Mouse (Mus musculus) hindbrain, embryonic 10.5 days (tissue): ENCODE measurements around the gene Synpr. TPM values are rescaled to one million over a fixed set of nuclear protein-coding genes. Genes with fewer than 3 reads are reported as not detected.
A peak's percentile ranks its signal among the peaks of the same experiment; 100 is the strongest.

Experiments
- DNase-seq: peaks from one replicate; pipeline ENCODE4 v3.0.0-alpha.2; 2017; ENCODE audit warnings: low spot score
- H3K27ac ChIP-seq: fragments of 300-500 bp; sonication (generic); 2 replicates; pipeline ENCODE4 v1.5.1; 2016; ENCODE audit warnings: mild to moderate bottlenecking, moderate library complexity
- H3K27me3 ChIP-seq: fragments of 300-500 bp; sonication (generic); 2 replicates; pipeline ENCODE4 v1.6.1; 2016; ENCODE audit warnings: mild to moderate bottlenecking; ENCODE audit not compliant: poor library complexity, insufficient read depth, severe bottlenecking
- H3K36me3 ChIP-seq: fragments of 300-500 bp; sonication (generic); 2 replicates; pipeline ENCODE4 v1.6.1; 2016; ENCODE audit warnings: mild to moderate bottlenecking, moderate library complexity
- H3K4me1 ChIP-seq: fragments of 300-500 bp; sonication (generic); replicated peaks from 2 replicates; pipeline ENCODE4 v1.6.1; 2016; ENCODE audit warnings: mild to moderate bottlenecking
- H3K4me3 ChIP-seq: fragments of 300-500 bp; sonication (generic); 2 replicates; pipeline ENCODE4 v1.5.1; 2016; ENCODE audit warnings: mild to moderate bottlenecking, moderate library complexity
- H3K9me3 ChIP-seq: fragments of 300-500 bp; sonication (generic); 2 replicates; pipeline ENCODE4 v1.6.1; 2016; ENCODE audit warnings: mild to moderate bottlenecking, moderate library complexity
- WGBS: fragments of 180-500 bp; shearing (Covaris S2); methylation state at CpG from one replicate; pipeline ENCODE4 v1.1.7; 2016; 5-methylcytosine and 5-hydroxymethylcytosine counted together
- polyA plus RNA-seq: library from polyadenylated mRNA; unstranded; fragments of >200 nt; fragmentation: Nextera tagmentation; extraction: Ambion mirVana; gene quantifications from 2 replicates; pipeline ENCODE4 v1.2.1, GENCODE M21; 2016

The Synpr gene
- polyA plus RNA-seq, 1 experiment from 2014 or later: 5.7 TPM

- no peak for DNase-seq
- H3K4me3 ChIP-seq: no peak overlapping the region
- no peak overlapping the region for H3K27ac ChIP-seq
- H3K36me3 ChIP-seq: no peaks in the 10 kb centered on the region
- no peaks in the 10 kb centered on the region for H3K9me3 ChIP-seq
- no peaks in the 10 kb centered on the region for H3K27me3 ChIP-seq
- 82% methylated on average over 1 of the region's 1 CpGs for WGBS
- no peaks in the 10 kb centered on the region for H3K4me1 ChIP-seq
These were observed 193.2 kb downstream of the Synpr start for GRCm38 (mm10) chr14:13477821-13478220.

- Histone ChIP-seq H3K4me3 (no peak overlapping the region), H3K27me3 (no peaks in the 10 kb centered on the region), H3K4me1 (no peaks in the 10 kb centered on the region), H3K9me3 (no peaks in the 10 kb centered on the region), H3K27ac (no peak overlapping the region), H3K36me3 (no peaks in the 10 kb centered on the region)
- WGBS: 62% methylated on average over 5 of the region's 5 CpGs
- DNase-seq: peak; percentile 24
These were observed 220.8 kb downstream of the Synpr start for GRCm38 (mm10) chr14:13505355-13505754.

- Histone ChIP-seq H3K27me3 (no peaks in the 10 kb centered on the region), H3K27ac (no peak overlapping the region), H3K36me3 (no peaks in the 10 kb centered on the region), H3K4me3 (no peak overlapping the region), H3K9me3 (no peaks in the 10 kb centered on the region), H3K4me1 (no peaks in the 10 kb centered on the region)
- 88% methylated on average over 5 of the region's 5 CpGs for WGBS
- DNase-seq: no peak
These were observed 234.1 kb downstream of the Synpr start for GRCm38 (mm10) chr14:13518608-13519139.

GRCm38 (mm10) chr14:13519239-13520011, 234.8 kb downstream of the Synpr start:
- Histone ChIP-seq H3K9me3 (no peaks in the 10 kb centered on the region), H3K27ac (no peak overlapping the region), H3K36me3 (no peaks in the 10 kb centered on the region), H3K4me1 (no peaks in the 10 kb centered on the region), H3K4me3 (no peak overlapping the region), H3K27me3 (no peaks in the 10 kb centered on the region)
- WGBS: 68% methylated on average over 7 of the region's 7 CpGs
- no peak for DNase-seq

- 67% methylated on average over 2 of the region's 2 CpGs for WGBS
- Histone ChIP-seq H3K4me3 (no peak overlapping the region), H3K4me1 (no peaks in the 10 kb centered on the region), H3K27me3 (no peaks in the 10 kb centered on the region), H3K27ac (no peak overlapping the region), H3K36me3 (no peaks in the 10 kb centered on the region), H3K9me3 (no peaks in the 10 kb centered on the region)
- DNase-seq: no peak
These were observed 263.2 kb downstream of the Synpr start for GRCm38 (mm10) chr14:13547746-13548145.

GRCm38 (mm10) chr14:13551209-13551608, 266.6 kb downstream of the Synpr start:
- DNase-seq: no peak
- H3K27ac ChIP-seq: no peak overlapping the region
- 79% methylated on average over 4 of the region's 4 CpGs for WGBS
- H3K27me3 ChIP-seq: no peaks in the 10 kb centered on the region
- H3K4me3 ChIP-seq: no peak overlapping the region
- no peaks in the 10 kb centered on the region for H3K4me1 ChIP-seq
- no peaks in the 10 kb centered on the region for H3K36me3 ChIP-seq
- H3K9me3 ChIP-seq: no peaks in the 10 kb centered on the region

- DNase-seq: no peak
- Histone ChIP-seq H3K4me1 (no peaks in the 10 kb centered on the region), H3K27ac (no peak overlapping the region), H3K9me3 (no peaks in the 10 kb centered on the region), H3K4me3 (no peak overlapping the region), H3K36me3 (no peaks in the 10 kb centered on the region), H3K27me3 (no peaks in the 10 kb centered on the region)
- WGBS: 44% methylated on average over 1 of the region's 1 CpGs
These were observed 269.2 kb downstream of the Synpr start for GRCm38 (mm10) chr14:13553616-13554370.

- no peak for DNase-seq
- Histone ChIP-seq H3K9me3 (no peaks in the 10 kb centered on the region), H3K36me3 (no peaks in the 10 kb centered on the region), H3K4me1 (no peaks in the 10 kb centered on the region), H3K27me3 (no peaks in the 10 kb centered on the region), H3K27ac (no peak overlapping the region), H3K4me3 (no peak overlapping the region)
- WGBS: 87% methylated on average over 4 of the region's 4 CpGs
These were observed 270.1 kb downstream of the Synpr start for GRCm38 (mm10) chr14:13554631-13555030.

GRCm38 (mm10) chr14:13558117-13558516, 273.5 kb downstream of the Synpr start:
- H3K4me3 ChIP-seq: no peak overlapping the region
- WGBS: 93% methylated on average over 2 of the region's 2 CpGs
- no peaks in the 10 kb centered on the region for H3K36me3 ChIP-seq
- no peaks in the 10 kb centered on the region for H3K9me3 ChIP-seq
- no peak for DNase-seq
- H3K4me1 ChIP-seq: no peaks in the 10 kb centered on the region
- no peak overlapping the region for H3K27ac ChIP-seq
- no peaks in the 10 kb centered on the region for H3K27me3 ChIP-seq

GRCm38 (mm10) chr14:13567250-13567649, 282.7 kb downstream of the Synpr start:
- 81% methylated on average over 1 of the region's 1 CpGs for WGBS
- H3K27me3 ChIP-seq: no peaks in the 10 kb centered on the region
- H3K4me3 ChIP-seq: no peak overlapping the region
- no peak for DNase-seq
- no peaks in the 10 kb centered on the region for H3K9me3 ChIP-seq
- H3K27ac ChIP-seq: no peak overlapping the region
- H3K4me1 ChIP-seq: no peaks in the 10 kb centered on the region
- no peaks in the 10 kb centered on the region for H3K36me3 ChIP-seq

- Histone ChIP-seq H3K27me3 (no peaks in the 10 kb centered on the region), H3K4me1 (no peaks in the 10 kb centered on the region), H3K4me3 (no peak overlapping the region), H3K36me3 (no peaks in the 10 kb centered on the region), H3K27ac (no peak overlapping the region), H3K9me3 (no peaks in the 10 kb centered on the region)
- 79% methylated on average over 2 of the region's 2 CpGs for WGBS
- DNase-seq: no peak
These were observed 283.4 kb downstream of the Synpr start for GRCm38 (mm10) chr14:13567996-13568395.

GRCm38 (mm10) chr14:13571941-13572340, 287.4 kb downstream of the Synpr start:
- no peaks in the 10 kb centered on the region for H3K4me1 ChIP-seq
- DNase-seq: no peak
- H3K36me3 ChIP-seq: no peaks in the 10 kb centered on the region
- no peaks in the 10 kb centered on the region for H3K27me3 ChIP-seq
- H3K9me3 ChIP-seq: no peaks in the 10 kb centered on the region
- H3K27ac ChIP-seq: no peak overlapping the region
- no peak overlapping the region for H3K4me3 ChIP-seq

GRCm38 (mm10) chr14:13572530-13572929, 287.9 kb downstream of the Synpr start:
- Histone ChIP-seq H3K36me3 (no peaks in the 10 kb centered on the region), H3K4me1 (no peaks in the 10 kb centered on the region), H3K27ac (no peak overlapping the region), H3K27me3 (no peaks in the 10 kb centered on the region), H3K4me3 (no peak overlapping the region), H3K9me3 (no peaks in the 10 kb centered on the region)
- WGBS: 29% methylated on average over 1 of the region's 1 CpGs
- DNase-seq: no peak
